Mouse (Mus musculus) adipocyte (in vitro differentiated cells): ENCODE data around the gene Gnptg.
A peak's percentile ranks its signal among the peaks of the same experiment; 100 is the strongest.

ENCODE experiments used
- DNase-seq: peaks from one replicate; pipeline ENCODE4 v3.0.0-alpha.2; 2016; ENCODE audit warnings: low spot score

Gnptg gene

GRCm38 (mm10) chr17:25188150-25189031, 51.5 kb downstream of the Gnptg start, which contains the start of gene Unkl:
Gene Unkl, plus strand, starts transcription at chr17:25188397.
- DNase-seq = peak; percentile 54

GRCm38 (mm10) chr17:25187784-25188149, 52.2 kb downstream of the Gnptg start:
- DNase-seq = no peak

GRCm38 (mm10) chr17:25184961-25185360, 55.0 kb downstream of the Gnptg start:
- DNase-seq = peak; percentile 44

- DNase-seq = peak; percentile 99
These were observed 55.7 kb downstream of the Gnptg start, which contains the start of gene BC003965 for GRCm38 (mm10) chr17:25184129-25184691. Gene BC003965, plus strand, starts transcription at chr17:25184554.
